Mouse (Mus musculus) limb, embryonic 13.5 days (tissue): ENCODE measurements around the gene Khdc3. TPM values are rescaled to one million over a fixed set of nuclear protein-coding genes. Genes with fewer than 3 reads are reported as not detected.
"Not testable (repeated sequence)": the region's sequence is repeated elsewhere in the genome, so short reads cannot be mapped to it uniquely, and the experiment has no call there.

ENCODE experiments used
- ATAC-seq: fragments of 200-750 bp; cut with Nextera tagmentation; 2 replicates; pipeline ENCODE4 v1.8.0; 2017; ENCODE audit warnings: low read depth, moderate number of reproducible peaks, moderate TSS enrichment; ENCODE audit not compliant: low FRiP score
- H3K27ac ChIP-seq: fragments of 300-500 bp; sonication (generic); 2 replicates; pipeline ENCODE4 v1.5.1; 2015; ENCODE audit warnings: inconsistent platforms, mild to moderate bottlenecking, moderate library complexity
- H3K27me3 ChIP-seq: fragments of 300-500 bp; sonication (generic); 2 replicates; pipeline ENCODE4 v1.6.1; 2015; ENCODE audit warnings: mild to moderate bottlenecking, inconsistent platforms
- H3K36me3 ChIP-seq: fragments of 300-500 bp; sonication (generic); 2 replicates; pipeline ENCODE4 v1.6.1; 2015; ENCODE audit warnings: inconsistent platforms, mild to moderate bottlenecking, moderate library complexity
- H3K4me1 ChIP-seq: fragments of 300-500 bp; sonication (generic); 2 replicates; pipeline ENCODE4 v1.6.1; 2015; ENCODE audit warnings: inconsistent platforms
- H3K4me2 ChIP-seq: fragments of 300-500 bp; sonication (generic); replicated peaks from 2 replicates; pipeline ENCODE4 v1.6.1; 2015; ENCODE audit warnings: inconsistent platforms, mild to moderate bottlenecking, moderate library complexity
- H3K4me3 ChIP-seq: fragments of 300-500 bp; sonication (generic); 2 replicates; pipeline ENCODE4 v1.5.1; 2015; ENCODE audit warnings: moderate library complexity, mild to moderate bottlenecking, inconsistent platforms
- H3K9ac ChIP-seq: fragments of 300-500 bp; sonication (generic); 2 replicates; pipeline ENCODE4 v1.6.1; 2015; ENCODE audit warnings: mild to moderate bottlenecking, inconsistent platforms
- H3K9me3 ChIP-seq: fragments of 300-500 bp; sonication (generic); 2 replicates; pipeline ENCODE4 v1.6.1; 2016; ENCODE audit warnings: inconsistent platforms
- WGBS: fragments of 180-500 bp; shearing (Covaris S2); methylation state at CpG from one replicate; pipeline ENCODE4 v1.1.7; 2015; 5-methylcytosine and 5-hydroxymethylcytosine counted together
- polyA plus RNA-seq: library from polyadenylated mRNA; unstranded; fragments of >200 nt; fragmentation: Nextera tagmentation; extraction: Ambion mirVana; gene quantifications from 2 replicates; pipeline ENCODE4 v1.2.1, GENCODE M21; 2015

Khdc3 gene
- polyA plus RNA-seq, 1 experiment from 2014 or later = 0.22 TPM

- H3K36me3 ChIP-seq = no peaks in the 10 kb centered on the region
- H3K4me1 ChIP-seq = peaks cover 8% of the 10 kb centered on the region
- no peak overlapping the region for H3K27ac ChIP-seq
- peak overlapping the region; percentile 48 for H3K4me3 ChIP-seq
- no peaks in the 10 kb centered on the region for H3K9me3 ChIP-seq
- H3K4me2 ChIP-seq = peak overlapping the region; percentile 86
- H3K27me3 ChIP-seq = peaks cover 52% of the 10 kb centered on the region
- peak overlapping the region; percentile 68 for H3K9ac ChIP-seq
- 28% methylated on average over 5 of the region's 5 CpGs for WGBS
- ATAC-seq = 0 out of 2 replicates have a peak, but pooled peaks have one; percentile 12
These were observed 2.2 kb downstream of the Khdc3 start for GRCm38 (mm10) chr9:73103880-73104198.

- WGBS = 71% methylated on average over 1 of the region's 1 CpGs
These were observed 3.5 kb downstream of the Khdc3 start for GRCm38 (mm10) chr9:73105141-73105540.

GRCm38 (mm10) chr9:73105771-73106170 is 4.1 kb downstream of the Khdc3 start:
- Histone ChIP-seq H3K9me3 (no peaks in the 10 kb centered on the region), H3K27me3 (peaks cover 55% of the 10 kb centered on the region), H3K4me2 (no peak overlapping the region), H3K27ac (no peak overlapping the region), H3K4me1 (peaks cover 8% of the 10 kb centered on the region), H3K9ac (no peak overlapping the region), H3K4me3 (no peak overlapping the region), H3K36me3 (no peaks in the 10 kb centered on the region)
- no peak for ATAC-seq

More at GRCm38 (mm10) chr9:73105141-73105540, 3.5 kb downstream of the Khdc3 start:
- Histone ChIP-seq H3K27me3 (peaks cover 55% of the 10 kb centered on the region), H3K4me2 (no peak overlapping the region), H3K27ac (no peak overlapping the region), H3K36me3 (no peaks in the 10 kb centered on the region), H3K4me1 (peaks cover 8% of the 10 kb centered on the region), H3K4me3 (no peak overlapping the region), H3K9me3 (no peaks in the 10 kb centered on the region), H3K9ac (no peak overlapping the region)
- ATAC-seq = no peak

GRCm38 (mm10) chr9:73112919-73113906 is 11.6 kb downstream of the Khdc3 start, which contains the start of gene Rsl24d1:
Gene Rsl24d1, plus strand, starts transcription at chr9:73113426.
- no peaks in the 10 kb centered on the region for H3K9me3 ChIP-seq
- peak within 1 kb of the TSS; percentile 83 for H3K9ac ChIP-seq
- under 1% methylated on average over 64 of the region's 64 CpGs for WGBS
- H3K27me3 ChIP-seq = 0 out of 2 replicates have a peak, but pooled peaks cover 3% of the 10 kb centered on the region
- H3K4me3 ChIP-seq = peak within 1 kb of the TSS; percentile 97
- ATAC-seq = peak; percentile 98
- peaks cover 26% of the 10 kb centered on the region for H3K36me3 ChIP-seq
- peak within 1 kb of the TSS; percentile 78 for H3K27ac ChIP-seq
- peak within 1 kb of the TSS; percentile 84 for H3K4me2 ChIP-seq
- H3K4me1 ChIP-seq = peaks cover 7% of the 10 kb centered on the region

GRCm38 (mm10) chr9:73116704-73117103 is 15.1 kb downstream of the Khdc3 start:
- H3K9me3 ChIP-seq, H3K27me3 ChIP-seq, H3K4me2 ChIP-seq, H3K9ac ChIP-seq, H3K27ac ChIP-seq, ATAC-seq, H3K4me3 ChIP-seq, H3K4me1 ChIP-seq: not testable (repeated sequence)
- WGBS = 94% methylated on average over 5 of the region's 6 CpGs
- peaks cover 52% of the 10 kb centered on the region for H3K36me3 ChIP-seq

- H3K4me3 ChIP-seq = no peak overlapping the region
- H3K4me2 ChIP-seq = no peak overlapping the region
- no peak for ATAC-seq
- no peak overlapping the region for H3K27ac ChIP-seq
- peaks cover 7% of the 10 kb centered on the region for H3K4me1 ChIP-seq
- H3K9me3 ChIP-seq = no peaks in the 10 kb centered on the region
- H3K36me3 ChIP-seq = peaks cover 61% of the 10 kb centered on the region
- H3K9ac ChIP-seq = no peak overlapping the region
- no peaks in the 10 kb centered on the region for H3K27me3 ChIP-seq
- 89% methylated on average over 4 of the region's 4 CpGs for WGBS
These were observed 16.4 kb downstream of the Khdc3 start for GRCm38 (mm10) chr9:73118012-73118411.

GRCm38 (mm10) chr9:73121735-73122134 is 20.1 kb downstream of the Khdc3 start:
- no peak for ATAC-seq
- H3K9ac ChIP-seq = no peak overlapping the region
- peaks cover 81% of the 10 kb centered on the region for H3K36me3 ChIP-seq
- no peaks in the 10 kb centered on the region for H3K27me3 ChIP-seq
- no peak overlapping the region for H3K4me2 ChIP-seq
- H3K4me3 ChIP-seq = no peak overlapping the region
- WGBS = 80% methylated on average over 8 of the region's 8 CpGs
- no peaks in the 10 kb centered on the region for H3K4me1 ChIP-seq
- H3K27ac ChIP-seq = no peak overlapping the region
- H3K9me3 ChIP-seq = no peaks in the 10 kb centered on the region

GRCm38 (mm10) chr9:73125043-73125570 is 23.5 kb downstream of the Khdc3 start:
- Histone ChIP-seq H3K27ac (no peak overlapping the region), H3K36me3 (peaks cover 91% of the 10 kb centered on the region), H3K4me3 (no peak overlapping the region), H3K4me1 (no peaks in the 10 kb centered on the region), H3K4me2 (no peak overlapping the region), H3K9me3 (no peaks in the 10 kb centered on the region), H3K9ac (no peak overlapping the region), H3K27me3 (no peaks in the 10 kb centered on the region)
- ATAC-seq = no peak
- WGBS = 95% methylated on average over 8 of the region's 8 CpGs

- no peak for ATAC-seq
These were observed 25.8 kb downstream of the Khdc3 start for GRCm38 (mm10) chr9:73127457-73127856.

GRCm38 (mm10) chr9:73129875-73130274 is 28.2 kb downstream of the Khdc3 start:
- no peaks in the 10 kb centered on the region for H3K27me3 ChIP-seq

More at GRCm38 (mm10) chr9:73127457-73127856, 25.8 kb downstream of the Khdc3 start:
- H3K27me3 ChIP-seq = no peaks in the 10 kb centered on the region
- WGBS = 82% methylated on average over 2 of the region's 2 CpGs
- H3K9me3 ChIP-seq = no peaks in the 10 kb centered on the region
- no peak overlapping the region for H3K27ac ChIP-seq
- no peak overlapping the region for H3K9ac ChIP-seq
- H3K4me1 ChIP-seq = no peaks in the 10 kb centered on the region
- peaks cover 69% of the 10 kb centered on the region for H3K36me3 ChIP-seq
- no peak overlapping the region for H3K4me3 ChIP-seq
- H3K4me2 ChIP-seq = no peak overlapping the region

GRCm38 (mm10) chr9:73130529-73130928 is 28.9 kb downstream of the Khdc3 start:
- H3K36me3 ChIP-seq = peaks cover 43% of the 10 kb centered on the region
- 95% methylated on average over 4 of the region's 4 CpGs for WGBS

More at GRCm38 (mm10) chr9:73129875-73130274, 28.2 kb downstream of the Khdc3 start:
- ATAC-seq = no peak
- Histone ChIP-seq H3K27ac (no peak overlapping the region), H3K9ac (no peak overlapping the region), H3K4me2 (no peak overlapping the region), H3K4me1 (no peaks in the 10 kb centered on the region), H3K36me3 (peaks cover 49% of the 10 kb centered on the region), H3K9me3 (no peaks in the 10 kb centered on the region), H3K4me3 (no peak overlapping the region)
- WGBS = 87% methylated on average over 8 of the region's 8 CpGs

GRCm38 (mm10) chr9:73137341-73137886 is 35.8 kb downstream of the Khdc3 start:
- no peak overlapping the region for H3K9ac ChIP-seq
- H3K27ac ChIP-seq = no peak overlapping the region
- H3K36me3 ChIP-seq = no peaks in the 10 kb centered on the region
- H3K4me2 ChIP-seq = no peak overlapping the region
- ATAC-seq = no peak
- H3K4me1 ChIP-seq = no peaks in the 10 kb centered on the region
- no peak overlapping the region for H3K4me3 ChIP-seq
- H3K27me3 ChIP-seq = no peaks in the 10 kb centered on the region
- 54% methylated on average over 11 of the region's 11 CpGs for WGBS
- no peaks in the 10 kb centered on the region for H3K9me3 ChIP-seq

More at GRCm38 (mm10) chr9:73130529-73130928, 28.9 kb downstream of the Khdc3 start:
- H3K9me3 ChIP-seq = no peaks in the 10 kb centered on the region
- no peak overlapping the region for H3K27ac ChIP-seq
- no peak overlapping the region for H3K4me3 ChIP-seq
- H3K4me1 ChIP-seq = no peaks in the 10 kb centered on the region
- H3K9ac ChIP-seq = no peak overlapping the region
- no peaks in the 10 kb centered on the region for H3K27me3 ChIP-seq
- no peak overlapping the region for H3K4me2 ChIP-seq
- ATAC-seq = no peak
